Mouse (Mus musculus) bone marrow macrophage, adult 2 months (primary cell): ENCODE results near the gene Lrrc41. TPM values are rescaled to one million over a fixed set of nuclear protein-coding genes. Genes with fewer than 3 reads are reported as not detected.

Source experiments
- H3K27ac ChIP-seq: 2 replicates; pipeline ENCODE4 v1.5.1; 2012; ENCODE audit warnings: low read depth, low read length; ENCODE audit not compliant: insufficient read depth
- H3K4me1 ChIP-seq: 2 replicates; pipeline ENCODE4 v1.6.1; 2012; ENCODE audit warnings: low read length; ENCODE audit not compliant: control insufficient read depth, insufficient read depth
- H3K4me3 ChIP-seq: 2 replicates; pipeline ENCODE4 v1.5.1; 2012; ENCODE audit warnings: mild to moderate bottlenecking, low read length, moderate library complexity; ENCODE audit not compliant: insufficient read depth
- CTCF ChIP-seq: IDR thresholded peaks from 2 replicates; pipeline ENCODE4 v1.5.1; 2012; ENCODE audit warnings: low read depth, mild to moderate bottlenecking, low read length, moderate library complexity
- POLR2A ChIP-seq: IDR thresholded peaks from 2 replicates; pipeline ENCODE4 v1.6.1; 2012; ENCODE audit warnings: mild to moderate bottlenecking, low read depth, low read length, borderline replicate concordance
- polyA plus RNA-seq: library from polyadenylated mRNA; stranded (reverse); fragments of >200 nt; gene quantifications from 2 replicates; pipeline ENCODE4 v1.2.4, GENCODE M21; 2012; ENCODE audit not compliant: missing spikeins, insufficient read depth, insufficient read length

Lrrc41 gene
- polyA plus RNA-seq, 1 experiment, result 28.2 TPM

- H3K27ac ChIP-seq, result peak overlapping the region; percentile 77
- peaks cover 5% of the 10 kb centered on the region for H3K4me1 ChIP-seq
- TF ChIP-seq POLR2A (no peak), CTCF (no peak)
- peak overlapping the region; percentile 65 for H3K4me3 ChIP-seq
These were observed 22.4 kb upstream of the Lrrc41 start for GRCm38 (mm10) chr4:116052526-116053293.

- TF ChIP-seq POLR2A (0 out of 2 replicates have a peak, but pooled peaks have one; percentile 51), CTCF (no peak)
- Histone ChIP-seq H3K27ac (peak within 1 kb of the TSS; percentile 77), H3K4me3 (peak within 1 kb of the TSS; percentile 65), H3K4me1 (peaks cover 4% of the 10 kb centered on the region)
These were observed 21.6 kb upstream of the Lrrc41 start, which contains the start of gene Nsun4 for GRCm38 (mm10) chr4:116053399-116053961. Gene Nsun4 (minus strand): TSS chr4:116053876.

GRCm38 (mm10) chr4:116057559-116057958 lies 17.5 kb upstream of the Lrrc41 start:
- TF ChIP-seq CTCF, result no peak
- TF ChIP-seq POLR2A, result no peak
- H3K4me3 ChIP-seq, result no peak overlapping the region
- H3K27ac ChIP-seq, result no peak overlapping the region
- peaks cover 4% of the 10 kb centered on the region for H3K4me1 ChIP-seq

- H3K4me1 ChIP-seq, result peaks cover 4% of the 10 kb centered on the region
- H3K4me3 ChIP-seq, result no peak overlapping the region
- TF ChIP-seq CTCF (no peak), POLR2A (no peak)
- H3K27ac ChIP-seq, result no peak overlapping the region
These were observed 15.9 kb upstream of the Lrrc41 start for GRCm38 (mm10) chr4:116059012-116059726.

- TF ChIP-seq CTCF, result no peak
- no peak for TF ChIP-seq POLR2A
- no peak overlapping the region for H3K4me3 ChIP-seq
These were observed 11.2 kb upstream of the Lrrc41 start for GRCm38 (mm10) chr4:116063855-116064254.

GRCm38 (mm10) chr4:116070116-116070515 lies 5.0 kb upstream of the Lrrc41 start:
- no peak overlapping the region for H3K27ac ChIP-seq
- H3K4me1 ChIP-seq, result peaks cover 19% of the 10 kb centered on the region
- no peak for TF ChIP-seq POLR2A
- no peak for TF ChIP-seq CTCF
- no peak overlapping the region for H3K4me3 ChIP-seq

More at GRCm38 (mm10) chr4:116063855-116064254, 11.2 kb upstream of the Lrrc41 start:
- H3K4me1 ChIP-seq, result no peaks in the 10 kb centered on the region
- H3K27ac ChIP-seq, result no peak overlapping the region

GRCm38 (mm10) chr4:116073146-116073545 lies 1.9 kb upstream of the Lrrc41 start:
- H3K4me3 ChIP-seq, result no peak overlapping the region

GRCm38 (mm10) chr4:116074145-116074675 lies 859 bp upstream of the Lrrc41 start:
- peak overlapping the region; percentile 91 for H3K4me3 ChIP-seq
- no peak for TF ChIP-seq CTCF
- TF ChIP-seq POLR2A, result no peak
- peak overlapping the region; percentile 71; the same call in 1 of the 2 replicates for H3K27ac ChIP-seq
- H3K4me1 ChIP-seq, result peaks cover 27% of the 10 kb centered on the region

More at GRCm38 (mm10) chr4:116073146-116073545, 1.9 kb upstream of the Lrrc41 start:
- no peak for TF ChIP-seq CTCF
- TF ChIP-seq POLR2A, result no peak
- no peak overlapping the region for H3K27ac ChIP-seq
- peaks cover 24% of the 10 kb centered on the region for H3K4me1 ChIP-seq

- Histone ChIP-seq H3K27ac (peak overlapping the region; percentile 70), H3K4me3 (peak overlapping the region; percentile 91), H3K4me1 (peaks cover 23% of the 10 kb centered on the region)
- TF ChIP-seq CTCF (no peak), POLR2A (no peak)
These were observed 731 bp downstream of the Lrrc41 start for GRCm38 (mm10) chr4:116075631-116076368.
